Mouse (Mus musculus) cerebellum, adult 11 months (tissue): ENCODE data around the gene Olfr552.
"Not testable (repeated sequence)": the region's sequence is repeated elsewhere in the genome, so short reads cannot be mapped to it uniquely, and the experiment has no call there.

ENCODE experiments used
- DNase-seq: peaks from one replicate; pipeline ENCODE4 v3.0.0; 2022

The Olfr552 gene

DNA sequence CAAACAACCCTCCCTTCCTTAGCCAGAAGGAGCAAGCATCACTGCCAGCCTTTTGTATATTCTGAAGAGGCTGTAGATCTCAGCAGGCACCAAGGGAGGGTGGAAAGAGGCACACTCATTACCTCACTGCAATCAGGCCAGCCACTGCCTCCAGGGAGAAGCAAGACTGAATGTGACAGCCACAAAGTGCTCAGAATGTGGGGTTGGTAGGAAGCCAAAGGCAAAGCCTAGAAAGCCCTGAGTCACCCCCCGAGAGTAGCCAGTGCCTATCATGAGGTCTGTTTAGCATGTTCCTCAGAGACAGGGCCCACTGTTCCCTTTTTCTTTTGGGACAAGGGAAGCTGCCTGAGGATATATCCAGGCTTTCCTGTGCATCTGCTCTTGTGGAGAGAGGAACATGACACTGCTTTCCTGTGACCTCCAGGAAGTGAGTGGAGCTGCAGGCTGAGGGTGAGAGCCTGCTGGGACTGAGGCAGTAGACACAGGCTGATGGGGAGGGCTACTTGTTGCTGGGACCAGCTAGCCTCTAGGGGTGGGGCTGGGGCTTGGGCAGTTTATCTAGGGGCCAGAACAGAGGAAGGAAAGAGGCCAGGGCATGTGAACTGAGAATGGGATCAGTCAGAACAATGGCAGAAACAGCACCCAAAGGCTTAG, at the start of gene Olfr552:
TSS of gene Olfr552 (plus strand) at position 393 of the 654 bp plus-strand sequence.
- DNase-seq: no peak

DNA sequence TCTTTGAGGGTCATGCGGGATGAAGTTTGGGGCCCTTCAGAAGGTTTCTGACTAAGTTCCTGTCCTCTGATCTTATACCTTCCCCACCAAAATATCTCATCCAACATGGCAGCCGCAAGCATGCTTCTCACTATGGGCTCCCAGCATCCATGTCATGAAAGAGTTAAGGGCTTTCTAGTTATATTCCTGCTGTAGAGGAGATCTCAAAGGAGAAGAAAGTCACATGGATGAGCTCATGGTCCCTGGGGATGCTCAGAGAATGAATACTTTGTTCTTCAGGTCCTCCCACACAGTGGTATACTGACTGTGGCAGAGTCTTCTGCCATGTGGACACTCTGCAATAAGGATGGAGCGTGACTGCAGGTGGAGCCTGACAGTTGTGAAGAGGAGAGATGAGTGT, 48.0 kb upstream of the Olfr552 start, which contains the start of gene Olfr549:
TSS of gene Olfr549 (plus strand) at position 301 of the 400 bp plus-strand sequence.
- no peak for DNase-seq

DNA sequence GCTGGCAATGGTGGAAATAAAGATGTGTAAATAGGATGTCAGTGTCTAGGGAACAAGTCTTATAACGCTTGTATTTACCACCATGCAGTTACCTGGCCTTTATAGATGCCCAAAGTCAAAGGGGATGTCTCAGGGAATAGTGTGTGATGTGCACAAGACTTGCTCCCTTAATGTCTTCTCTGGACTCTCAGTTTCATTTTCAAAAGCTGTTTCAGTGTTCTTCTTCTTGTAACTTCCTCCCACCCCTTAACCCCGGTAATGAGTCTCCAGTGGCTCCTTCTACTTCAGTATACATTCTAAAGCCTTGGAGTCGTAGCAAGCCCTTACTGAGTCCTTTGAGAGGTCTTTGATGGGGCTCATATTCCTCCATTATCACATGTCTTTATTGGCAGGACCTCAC, 44.3 kb upstream of the Olfr552 start:
- DNase-seq: no peak

DNA sequence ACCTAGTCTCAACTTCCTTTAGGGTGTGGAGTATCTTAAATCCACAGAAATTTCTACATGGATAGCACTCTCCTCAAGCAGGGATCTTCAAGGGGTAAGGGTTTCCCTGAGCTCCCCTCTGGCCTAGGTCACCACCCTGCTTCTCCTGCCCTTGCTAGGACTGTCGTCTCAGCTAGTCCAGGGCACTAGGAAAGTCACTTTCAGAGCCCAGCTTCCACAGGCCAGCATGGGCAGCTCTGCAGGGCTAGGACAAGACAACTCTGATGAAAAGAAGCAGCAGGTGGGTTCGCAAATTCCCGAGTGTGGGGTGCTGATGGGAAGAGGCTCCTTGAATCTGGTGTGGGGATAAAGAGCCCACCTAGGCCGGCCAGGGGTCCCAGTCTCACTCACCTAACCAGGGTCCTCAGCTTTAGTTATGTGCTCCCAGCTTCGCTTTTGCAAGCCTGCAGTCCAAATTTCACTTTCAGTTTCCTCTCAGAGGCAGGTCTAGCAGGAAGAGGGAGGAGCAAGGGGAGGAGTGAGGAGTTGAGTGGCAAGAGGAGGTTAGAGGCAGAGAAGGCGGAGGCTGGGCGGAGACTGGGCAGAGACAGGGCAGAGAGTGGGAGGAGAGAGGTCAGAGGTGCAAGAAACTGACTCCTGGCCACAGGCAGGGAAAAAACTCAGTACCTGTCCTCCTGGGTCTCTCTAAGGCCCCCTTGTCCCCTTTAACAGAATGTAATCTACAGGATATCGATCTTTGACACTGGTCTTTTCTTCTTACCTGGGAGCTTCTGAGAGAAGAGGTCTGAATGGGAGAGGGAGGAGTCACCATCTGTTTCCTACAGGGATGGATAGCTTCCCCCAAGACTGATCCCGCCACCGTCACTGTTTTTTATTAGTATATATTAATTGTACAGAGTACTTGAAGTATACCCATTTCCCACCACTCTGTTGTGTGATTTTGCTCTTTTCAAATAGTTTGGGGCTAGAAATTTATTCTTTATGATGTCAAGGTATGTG, 32.3 kb upstream of the Olfr552 start, which contains the start of gene Trim21:
TSS of gene Trim21 (minus strand) at position 488 of the 999 bp plus-strand sequence.
- peak; percentile 28 for DNase-seq

DNA sequence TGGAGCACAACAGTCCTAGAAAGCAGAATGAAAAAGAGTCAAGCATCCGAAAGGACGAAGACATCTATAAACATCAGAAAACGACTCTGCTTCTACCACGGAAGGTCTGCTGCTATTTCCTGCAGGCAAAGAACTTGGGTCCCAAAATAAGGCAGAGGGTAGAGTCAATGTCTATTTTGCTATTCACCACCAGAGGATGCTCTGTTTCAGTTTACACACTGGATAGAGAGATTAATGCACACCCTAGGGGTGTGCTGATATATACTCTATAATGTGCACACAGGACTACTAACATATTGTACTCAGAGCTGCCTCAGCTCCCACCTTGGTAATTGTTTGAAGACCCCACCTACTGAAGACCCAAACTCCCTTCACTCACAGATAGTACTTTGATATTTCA, 31.4 kb upstream of the Olfr552 start:
- no peak for DNase-seq

DNA sequence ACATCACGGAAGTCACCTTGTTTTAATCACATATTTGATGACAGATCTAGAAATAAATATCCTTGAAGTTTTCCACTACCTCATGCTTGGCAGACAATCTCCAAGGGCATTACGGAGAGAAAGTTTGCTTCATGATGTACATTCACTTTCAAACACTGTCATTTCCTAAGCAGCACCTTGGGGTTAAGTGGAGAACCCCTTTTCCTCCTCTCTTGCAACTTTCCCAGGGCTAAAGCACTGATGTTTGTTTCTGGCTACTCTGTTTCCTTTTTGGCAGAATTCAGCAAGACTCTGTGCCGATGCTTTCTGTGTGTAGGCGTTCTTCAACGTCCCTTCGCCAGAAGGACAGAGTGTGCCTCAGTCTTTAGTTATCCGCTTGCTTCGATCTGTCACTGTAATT, 26.4 kb upstream of the Olfr552 start, which contains the start of gene Olfr550:
TSS of gene Olfr550 (plus strand) at position 301 of the 400 bp plus-strand sequence.
- DNase-seq: no peak

DNA sequence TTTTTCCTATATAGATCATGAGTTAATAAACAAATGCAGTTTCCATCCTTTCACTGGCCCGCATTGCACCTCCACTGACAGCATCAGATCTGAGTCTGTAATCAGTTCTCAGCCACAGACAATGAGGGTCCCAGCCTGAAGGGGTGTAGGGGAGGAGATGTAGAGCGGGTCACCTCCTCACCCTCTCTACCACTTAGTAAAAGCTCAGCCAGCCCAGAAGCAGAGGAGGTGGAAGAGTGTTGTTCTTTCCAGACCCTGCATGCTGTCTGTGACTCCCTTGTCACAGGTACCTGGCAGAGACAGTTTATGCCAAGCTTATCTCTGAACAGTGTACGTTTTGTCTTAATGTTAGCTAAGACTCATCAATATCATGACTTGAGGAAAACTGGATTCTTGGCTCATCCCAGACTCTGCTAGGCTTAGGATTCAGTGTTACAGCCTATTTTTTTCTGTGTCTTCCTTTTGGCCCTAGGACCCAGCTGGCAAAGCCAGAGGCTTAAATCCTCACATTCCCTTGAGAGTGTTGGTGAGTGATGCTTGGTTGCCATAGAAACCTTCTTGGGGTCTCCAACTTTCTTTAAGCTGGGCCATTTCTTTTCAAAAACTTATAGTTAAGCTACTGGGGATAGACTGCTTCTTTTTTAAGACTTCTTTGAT, 24.3 kb upstream of the Olfr552 start:
- no peak for DNase-seq

DNA sequence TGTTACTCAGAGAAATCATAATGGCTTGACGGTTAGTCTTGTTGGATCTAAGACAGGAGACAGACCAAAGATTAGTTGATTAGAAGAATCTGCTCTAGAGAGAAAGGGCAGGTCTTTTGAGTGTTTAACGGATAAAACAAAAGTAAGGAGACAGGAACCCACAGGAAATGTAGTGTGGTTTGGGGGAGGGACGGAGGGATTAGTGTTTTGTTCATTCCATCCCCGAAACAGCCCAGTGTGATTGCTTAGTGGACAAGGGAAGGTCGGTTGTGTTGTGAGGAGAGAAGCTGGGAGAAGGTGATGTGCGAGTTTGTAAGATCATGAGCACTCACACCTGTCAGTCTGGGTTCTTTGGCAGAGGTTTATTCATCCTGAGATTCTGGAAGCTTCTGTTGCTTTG, 21.6 kb upstream of the Olfr552 start:
- DNase-seq: no peak

DNA sequence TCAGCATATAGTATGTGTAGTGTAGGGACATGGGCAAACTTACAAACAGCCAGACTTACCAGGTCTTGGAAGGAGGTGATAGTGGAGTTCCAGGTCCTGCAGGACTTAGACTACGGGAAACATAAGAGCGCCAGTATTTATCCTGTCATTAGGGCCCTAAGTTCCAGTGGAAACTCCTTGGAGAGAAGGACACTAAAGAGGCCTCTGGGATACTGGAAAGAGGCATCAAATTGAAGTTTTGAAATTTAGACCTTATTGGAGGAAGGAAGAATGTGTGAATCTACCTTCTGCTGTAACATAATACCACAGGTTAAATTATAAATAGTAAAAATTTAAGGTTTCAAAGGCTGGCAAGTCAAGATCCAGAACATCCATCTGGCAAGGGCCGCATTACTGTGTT, 5.8 kb upstream of the Olfr552 start, which contains the start of gene Olfr551:
TSS of gene Olfr551 (minus strand) at position 101 of the 400 bp plus-strand sequence.
- no peak for DNase-seq

DNA sequence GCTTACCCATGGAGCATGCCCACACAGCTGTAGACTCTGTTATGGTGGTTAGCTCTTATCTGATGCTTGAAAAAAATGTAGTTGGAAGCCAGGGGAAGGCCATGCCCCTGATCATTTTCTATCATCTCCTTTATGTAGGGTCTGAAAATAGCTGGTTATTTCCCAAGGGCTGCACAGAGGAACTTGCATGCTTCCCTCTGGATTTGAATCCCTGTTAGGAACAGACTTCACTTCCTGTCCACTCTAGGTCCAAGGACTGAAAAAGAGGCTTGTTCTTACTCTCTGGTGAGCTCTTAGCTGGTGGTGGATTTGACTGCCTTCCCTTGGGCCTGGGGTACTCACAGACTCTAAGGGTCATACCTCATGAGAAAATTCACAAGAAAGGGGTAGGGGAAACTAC, 20.5 kb downstream of the Olfr552 start, which contains the start of gene Olfr553:
TSS of gene Olfr553 (minus strand) at position 101 of the 400 bp plus-strand sequence.
- DNase-seq: no peak

DNA sequence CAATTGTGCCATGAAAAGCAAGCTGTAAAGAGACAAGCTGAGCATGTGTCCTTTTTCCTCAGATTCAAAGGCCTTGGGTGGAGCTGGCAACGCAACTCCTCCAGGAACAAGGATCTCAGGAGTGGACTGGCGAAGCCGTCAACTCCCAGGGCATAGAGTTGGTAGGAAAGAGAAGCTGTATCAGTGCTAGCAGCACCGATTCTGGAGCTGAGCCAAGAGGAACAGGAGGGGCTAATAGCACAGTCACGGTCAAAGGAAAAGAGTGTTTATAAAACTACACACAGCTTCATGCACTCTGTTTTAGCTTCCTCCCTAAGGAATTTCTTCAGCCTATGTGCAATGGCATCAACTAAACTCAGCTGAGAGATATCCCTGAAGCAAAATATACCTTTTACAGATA, 22.0 kb downstream of the Olfr552 start:
- no peak for DNase-seq

DNA sequence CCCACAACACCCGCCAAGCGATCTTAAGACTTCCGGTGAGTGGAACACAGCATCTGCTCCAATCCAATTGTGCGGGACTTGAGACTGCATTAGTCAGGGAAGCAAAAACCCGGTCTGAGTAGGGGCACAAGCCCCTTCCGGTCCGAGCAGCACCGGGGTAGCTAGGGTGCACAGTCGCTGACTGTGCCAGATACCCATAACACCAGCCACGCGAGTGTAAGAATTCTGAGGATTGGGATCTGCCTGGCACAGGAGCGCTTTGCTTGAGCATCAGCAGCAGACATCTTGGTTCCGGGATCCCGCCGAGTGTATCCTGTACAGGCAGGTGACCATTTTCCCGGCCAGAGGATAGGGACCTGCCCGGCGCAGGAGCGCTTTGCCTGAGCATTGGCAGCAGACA, 22.8 kb downstream of the Olfr552 start:
- DNase-seq: peak; percentile 3

DNA sequence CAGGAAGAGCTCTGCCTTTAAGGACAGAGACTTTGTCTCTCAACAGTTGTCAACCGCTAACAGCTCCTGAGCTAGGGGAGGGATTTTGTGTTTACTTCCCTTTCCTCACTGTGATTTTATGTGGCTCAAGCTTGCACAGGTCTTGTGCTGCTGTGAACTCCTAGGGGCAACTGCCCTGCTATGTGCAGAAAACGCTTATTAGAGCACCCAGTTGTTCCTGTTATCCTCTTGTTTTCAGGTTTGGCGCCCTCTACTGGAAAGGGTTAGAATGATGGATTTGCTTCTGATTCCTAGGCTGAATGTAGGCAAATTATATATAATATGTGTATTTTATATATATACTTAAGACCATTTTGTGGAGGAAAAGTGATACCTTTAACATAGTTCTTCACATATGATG, 39.1 kb downstream of the Olfr552 start:
- DNase-seq: no peak

DNA sequence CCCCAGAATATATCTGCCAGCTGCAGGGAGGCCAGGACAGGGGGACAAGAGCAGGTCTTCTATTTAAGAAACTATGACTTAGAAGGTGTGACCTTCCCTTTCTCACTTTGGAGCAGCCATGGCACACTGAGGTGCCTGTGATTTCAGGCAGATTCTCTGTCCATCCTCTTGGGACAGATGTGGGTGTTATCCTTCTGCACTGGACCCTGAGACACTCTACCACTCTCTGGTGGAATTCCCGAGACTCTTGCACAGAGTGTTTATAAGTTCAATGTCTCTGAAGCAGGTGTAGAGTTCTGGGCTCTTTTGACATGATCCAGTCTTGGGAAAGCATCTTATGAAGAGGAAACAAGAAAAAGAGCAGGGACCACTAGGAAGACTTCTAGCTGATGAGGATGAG, 40.6 kb downstream of the Olfr552 start, which contains the start of gene Olfr554:
TSS of gene Olfr554 (plus strand) at position 301 of the 400 bp plus-strand sequence.
- no peak for DNase-seq

DNA sequence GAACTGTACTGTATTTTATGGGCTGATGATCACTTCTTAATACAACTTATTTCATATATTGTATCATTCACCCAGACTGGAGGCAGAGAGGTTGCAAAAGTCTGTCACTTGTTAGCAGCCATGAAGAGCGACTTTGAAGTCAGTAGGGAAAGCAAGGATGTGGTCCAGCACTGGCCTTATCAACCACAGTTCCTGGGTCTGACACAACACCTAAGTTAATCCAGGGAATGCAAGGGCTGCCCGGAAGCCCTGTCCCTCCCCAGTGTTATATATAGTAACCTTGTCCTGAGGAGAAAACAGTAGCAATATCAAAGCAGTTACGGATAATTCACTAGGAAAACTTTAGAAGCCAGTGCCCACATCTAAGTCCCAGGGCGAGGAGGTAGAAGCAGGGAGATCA, 47.4 kb downstream of the Olfr552 start:
- not testable (repeated sequence) for DNase-seq
